Mouse (Mus musculus) Patski (cell line): Measurements from ENCODE around the gene Ankmy2. TPM values are rescaled to one million over a fixed set of nuclear protein-coding genes. Genes with fewer than 3 reads are reported as not detected.
"Not testable (repeated sequence)": the region's sequence is repeated elsewhere in the genome, so short reads cannot be mapped to it uniquely, and the experiment has no call there.

Source experiments
- ATAC-seq: fragments of 100-300 bp; one replicate; pipeline ENCODE4 v1.8.0; 2021
- CTCF ChIA-PET: fragments of 350-600 bp; sonication (Branson Sonifier 250); formaldehyde crosslinking; loops from one replicate; lab custom pipeline; 2022; ENCODE audit warnings: inconsistent platforms; lab: Charles Lee
- POLR2A ChIA-PET: fragments of 350-600 bp; sonication (Branson Sonifier 250); formaldehyde crosslinking; loops from one replicate; lab custom pipeline; 2022; ENCODE audit warnings: antibody characterized with exemption, inconsistent platforms; lab: Charles Lee
- DNase-seq: peaks from one replicate; pipeline ENCODE4 v3.0.0-alpha.2; 2011; ENCODE audit warnings: low read depth, low spot score
- H3K27me3 ChIP-seq: fragments of 371-371 bp; one replicate; pipeline ENCODE4 v1.5.1; 2021
- CTCF ChIP-seq: fragments of 100-300 bp; IDR thresholded peaks from one replicate; pipeline ENCODE4 v1.5.1; 2021
- in situ Hi-C: fragments of 300-500 bp; cut with MboI; formaldehyde crosslinking; loops from 3 replicates; pipeline ENCODE4 v1.11.1; 2018; ENCODE audit warnings: low pct_unique_long_range_greater_than_20kb, mixed read lengths
- polyA plus RNA-seq: library from polyadenylated mRNA; unstranded; gene quantifications from one replicate; pipeline ENCODE4 v1.2.3, GENCODE M21; 2021

Ankmy2 gene
- polyA plus RNA-seq, 1 experiment from 2014 or later, result 35.1 TPM

- ChIA-PET POLR2A (interaction anchor here (0.8 to 1.4 kb wide), 2 partner anchors 17 to 255 kb away, joined by 3 read pairs; no protein-coding TSS in a partner anchor), CTCF (no interaction called here)
- no peaks in the 10 kb centered on the region for H3K27me3 ChIP-seq
- peak; percentile 23 for ATAC-seq
- DNase-seq, result peak; percentile 33
- no peak for TF ChIP-seq CTCF
- in situ Hi-C loops, result no loop called here
These were observed 357 bp downstream of the Ankmy2 start for GRCm38 (mm10) chr12:36157304-36157637.

GRCm38 (mm10) chr12:36157638-36158308, 859 bp downstream of the Ankmy2 start, which contains the start of gene Bzw2:
TSS of gene Bzw2 (minus strand) at chr12:36158080.
- no peak for TF ChIP-seq CTCF
- in situ Hi-C loops, result no loop called here
- peak; percentile 67 for ATAC-seq
- POLR2A ChIA-PET, result interaction anchor here (1.4 kb wide), 1 partner anchor 18 kb away, joined by 3 read pairs; no protein-coding TSS in a partner anchor
- DNase-seq, result peak; percentile 49
- CTCF ChIA-PET, result interaction anchor here (1.0 kb wide), 1 partner anchor 31 kb away, joined by 3 read pairs; no protein-coding TSS in a partner anchor
- H3K27me3 ChIP-seq, result no peaks in the 10 kb centered on the region

- in situ Hi-C loops, result no loop called here
- ATAC-seq, result no peak
- CTCF ChIA-PET, result no interaction called here
These were observed 7.3 kb downstream of the Ankmy2 start for GRCm38 (mm10) chr12:36164126-36164791.

GRCm38 (mm10) chr12:36165299-36165698, 8.4 kb downstream of the Ankmy2 start:
- CTCF ChIA-PET, result no interaction called here
- in situ Hi-C loops, result no loop called here
- DNase-seq (no peak), ATAC-seq (no peak)
- no peaks in the 10 kb centered on the region for H3K27me3 ChIP-seq
- POLR2A ChIA-PET, result no interaction called here
- no peak for TF ChIP-seq CTCF

More at GRCm38 (mm10) chr12:36164126-36164791, 7.3 kb downstream of the Ankmy2 start:
- no peaks in the 10 kb centered on the region for H3K27me3 ChIP-seq
- no peak for DNase-seq
- POLR2A ChIA-PET, result no interaction called here
- no peak for TF ChIP-seq CTCF

GRCm38 (mm10) chr12:36177227-36177626, 20.3 kb downstream of the Ankmy2 start:
- POLR2A ChIA-PET, result no interaction called here
- H3K27me3 ChIP-seq, result no peaks in the 10 kb centered on the region
- DNase-seq (no peak), ATAC-seq (no peak)
- CTCF ChIA-PET, result no interaction called here
- in situ Hi-C loops, result no loop called here
- TF ChIP-seq CTCF, result no peak

GRCm38 (mm10) chr12:36182570-36182969, 25.7 kb downstream of the Ankmy2 start:
- in situ Hi-C loops, result no loop called here
- ChIA-PET CTCF (no interaction called here), POLR2A (no interaction called here)
- no peaks in the 10 kb centered on the region for H3K27me3 ChIP-seq
- ATAC-seq (no peak), DNase-seq (no peak)
- TF ChIP-seq CTCF, result no peak

- no peak for DNase-seq
- POLR2A ChIA-PET, result no interaction called here
- CTCF ChIA-PET, result no interaction called here
- H3K27me3 ChIP-seq, result no peaks in the 10 kb centered on the region
- no peak for TF ChIP-seq CTCF
- in situ Hi-C loops, result no loop called here
- ATAC-seq, result no peak
These were observed 30.2 kb downstream of the Ankmy2 start for GRCm38 (mm10) chr12:36187081-36187480.

- ATAC-seq (no peak), DNase-seq (no peak)
- no peaks in the 10 kb centered on the region for H3K27me3 ChIP-seq
- in situ Hi-C loops, result no loop called here
- ChIA-PET CTCF (interaction anchor here (1.4 to 1.6 kb wide), 2 partner anchors 25 to 31 kb away, joined by 3 to 4 read pairs; partner anchors contain the start of gene Bzw2), POLR2A (no interaction called here)
- TF ChIP-seq CTCF, result no peak
These were observed 32.7 kb downstream of the Ankmy2 start for GRCm38 (mm10) chr12:36189610-36190009.

- no peak for DNase-seq
- CTCF ChIA-PET, result interaction anchor here (1.4 kb wide), 1 partner anchor 24 kb away, joined by 4 read pairs; no protein-coding TSS in a partner anchor
- H3K27me3 ChIP-seq, result no peaks in the 10 kb centered on the region
- no peak for TF ChIP-seq CTCF
- in situ Hi-C loops, result no loop called here
- no peak for ATAC-seq
- POLR2A ChIA-PET, result no interaction called here
These were observed 33.4 kb downstream of the Ankmy2 start for GRCm38 (mm10) chr12:36190343-36190742.

GRCm38 (mm10) chr12:36194976-36195375, 38.1 kb downstream of the Ankmy2 start:
- in situ Hi-C loops, result no loop called here
- CTCF ChIA-PET, result no interaction called here
- TF ChIP-seq CTCF, result no peak
- DNase-seq (no peak), ATAC-seq (no peak)
- POLR2A ChIA-PET, result no interaction called here
- no peaks in the 10 kb centered on the region for H3K27me3 ChIP-seq

GRCm38 (mm10) chr12:36205579-36206119, 48.7 kb downstream of the Ankmy2 start:
- in situ Hi-C loops, result loop anchor here (25.0 kb wide), 1 partner anchor 1232 kb away; no protein-coding TSS in a partner anchor
- H3K27me3 ChIP-seq, DNase-seq, CTCF ChIA-PET, POLR2A ChIA-PET, ATAC-seq: not testable (repeated sequence)
